Mouse (Mus musculus) cerebral cortex, adult 2 months (tissue): ENCODE results near the gene Rad1.

Experiments
- WGBS: fragments of 180-500 bp; shearing (Covaris S2); methylation state at CpG from one replicate; pipeline ENCODE4 v1.1.7; 2018; 5-methylcytosine and 5-hydroxymethylcytosine counted together

Gene Rad1

DNA sequence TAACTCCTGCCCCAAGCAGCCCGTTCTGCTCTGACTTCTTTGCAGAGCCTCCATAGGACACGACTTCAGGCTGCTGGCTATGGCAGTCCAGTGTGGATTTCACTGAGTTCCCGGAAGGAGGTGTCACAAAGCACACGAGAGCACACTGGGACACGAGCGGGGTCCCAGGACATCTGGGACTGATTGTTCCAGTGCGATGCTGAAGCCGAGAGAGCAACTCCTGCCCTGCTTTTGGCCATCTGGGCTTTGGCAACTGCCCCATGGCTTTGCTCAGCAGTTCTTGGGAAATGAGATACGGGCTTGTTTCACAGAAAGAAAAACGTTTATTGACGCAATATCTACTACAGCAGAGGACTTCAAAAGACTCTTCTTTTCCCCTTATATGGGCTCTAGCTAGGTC lies 20.3 kb downstream of the Rad1 start:
- WGBS: 61% methylated on average over 11 of the region's 11 CpGs

GRCm38 (mm10) chr15:10515166-10515565 lies 29.3 kb downstream of the Rad1 start:
- 74% methylated on average over 7 of the region's 7 CpGs for WGBS

GRCm38 (mm10) chr15:10525896-10526295 lies 40.1 kb downstream of the Rad1 start:
- WGBS: 77% methylated on average over 1 of the region's 1 CpGs

DNA sequence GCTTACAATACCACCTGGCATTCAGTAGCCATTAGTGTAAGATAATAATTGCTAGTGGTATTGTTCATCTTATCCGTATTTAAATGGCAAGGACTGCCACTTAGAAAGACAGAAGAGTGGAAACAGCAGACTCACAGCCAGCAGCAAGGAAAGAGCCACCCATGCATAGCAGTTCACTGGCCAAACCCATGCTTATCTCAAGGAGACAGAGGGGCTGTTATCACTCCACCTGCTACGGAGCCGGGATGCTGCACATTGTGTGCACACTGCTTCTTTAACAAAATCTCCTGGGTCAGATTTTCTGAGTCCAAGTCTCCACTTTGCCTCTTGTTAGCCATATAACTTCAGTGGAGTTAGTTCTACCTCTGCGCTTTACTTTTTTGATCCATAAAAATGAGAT lies 45.5 kb downstream of the Rad1 start:
- 92% methylated on average over 4 of the region's 4 CpGs for WGBS

- 69% methylated on average over 10 of the region's 10 CpGs for WGBS
Measured at GRCm38 (mm10) chr15:10533361-10533760, 47.5 kb downstream of the Rad1 start.

DNA sequence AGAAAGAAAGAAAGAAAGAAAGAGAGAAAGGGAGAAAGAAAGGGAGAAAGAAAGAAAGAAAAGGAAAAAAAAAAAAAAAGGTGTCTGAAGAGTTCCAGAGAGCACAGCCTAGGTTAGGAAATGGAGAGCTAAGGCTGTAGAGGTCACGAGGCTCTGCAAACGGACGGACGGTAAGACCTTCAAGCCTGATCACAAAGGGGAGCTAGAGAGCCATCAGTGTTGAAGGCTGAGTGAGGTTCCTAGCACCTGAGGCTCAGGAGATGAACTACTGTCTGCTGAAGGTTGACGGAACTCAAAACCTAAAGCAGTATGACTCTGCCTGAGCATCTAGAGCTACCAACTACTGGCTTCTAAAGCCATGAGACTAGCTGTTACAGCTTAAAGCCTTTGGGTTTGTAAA lies 48.8 kb downstream of the Rad1 start:
- 96% methylated on average over 5 of the region's 5 CpGs for WGBS

- WGBS: 90% methylated on average over 7 of the region's 7 CpGs
Measured at GRCm38 (mm10) chr15:10535969-10536368, 50.2 kb downstream of the Rad1 start.

DNA sequence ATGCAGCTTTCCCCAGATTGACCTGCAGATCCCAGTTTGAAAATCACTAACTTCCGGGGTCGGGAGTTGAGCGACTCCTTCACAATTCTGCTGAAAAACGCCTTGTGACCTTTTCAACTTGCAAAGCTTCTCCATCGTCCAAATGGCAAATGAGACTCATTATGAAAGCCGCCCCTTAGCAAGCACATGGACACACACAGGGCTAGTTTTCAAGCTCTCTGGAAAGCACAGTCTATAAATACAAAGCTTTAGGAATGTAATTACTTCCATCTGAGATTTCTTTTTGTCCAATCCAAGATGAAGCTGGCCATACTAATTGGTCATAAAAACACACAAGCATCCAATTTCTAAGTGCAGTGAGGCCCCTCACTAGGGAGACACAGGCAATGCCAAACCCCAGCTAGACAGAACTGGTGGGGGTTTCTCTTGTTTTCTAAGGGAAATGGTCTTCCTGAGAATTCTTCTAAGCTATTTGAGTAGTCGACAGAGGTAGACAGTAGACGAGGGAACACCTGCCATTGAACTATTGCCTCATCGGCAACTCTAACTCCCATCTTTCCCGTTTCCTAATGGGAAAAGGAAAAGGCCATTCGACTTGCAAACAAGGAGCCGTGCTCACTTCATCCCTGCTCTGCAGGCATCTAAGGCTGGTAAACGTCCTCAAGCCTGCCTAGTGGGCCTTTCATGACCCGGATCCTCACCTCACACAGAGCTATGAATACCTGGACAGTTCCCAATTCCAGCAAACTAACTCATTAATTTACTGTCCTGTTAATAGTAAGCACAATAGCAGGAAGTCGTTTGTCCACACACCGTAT lies 54.7 kb downstream of the Rad1 start:
- WGBS: 64% methylated on average over 16 of the region's 16 CpGs
